8 mouse cellular contexts compared by ENCODE assay signal in the genomic region with DNA sequence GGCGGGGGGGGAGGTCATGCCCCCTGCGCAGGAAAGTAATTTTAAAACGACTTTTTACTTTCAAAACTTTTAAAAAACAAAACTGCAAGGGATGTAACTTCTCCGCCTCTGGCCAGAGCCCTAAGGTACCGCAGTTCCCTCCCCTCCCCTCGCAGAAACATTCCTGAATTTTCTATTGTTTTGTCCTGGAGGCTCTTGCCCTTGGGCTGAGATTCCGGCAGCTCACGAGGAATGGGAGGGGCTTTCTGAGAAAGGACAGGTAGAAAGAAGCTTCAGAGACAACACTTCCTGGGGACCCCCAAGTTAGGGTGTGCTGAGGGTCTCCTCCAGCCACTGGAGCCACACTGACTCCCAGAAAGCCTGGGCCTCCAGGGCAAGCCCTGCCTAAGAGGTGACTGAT. TPM values are rescaled to one million over a fixed set of nuclear protein-coding genes. Genes with fewer than 3 reads are reported as not detected.
DNase-seq lines count a peak whose midpoint lies in the region; ATAC-seq and TF ChIP-seq lines count a peak whose summit lies in the region.

No protein-coding gene starts in this region.

- no peak for DNase-seq in gastrocnemius, adult 2 months
- DNase-seq in gastrocnemius, postnatal 14 days: no peak
- no peak for DNase-seq in ovary, adult 18-20 months (ENCODE audit: low spot score)
- DNase-seq in frontal cortex, postnatal 25 days (ENCODE audit: low spot score in 2 of 2): no peak
- DNase-seq in left cerebral cortex, adult 11 months (ENCODE audit: low spot score): no peak

- H3K36me3 ChIP-seq in E14TG2a.4 (ENCODE audit: insufficient read depth, low read length): peaks cover 12% of the 10 kb centered on the region
- H3K36me3 ChIP-seq in forebrain, embryonic 15.5 days: no peaks in the 10 kb centered on the region
- H3K36me3 ChIP-seq in liver, embryonic 15.5 days (replicated peaks): 0 out of 2 replicates have a peak, but pooled peaks cover 2% of the 10 kb centered on the region

- WGBS in forebrain, embryonic 15.5 days: 16% methylated on average over 8 of the region's 8 CpGs
- 43% methylated on average over 8 of the region's 8 CpGs for WGBS in liver, embryonic 15.5 days (ENCODE audit: insufficient replicate concordance)

- peak overlapping the region; percentile 97 for H3K27ac ChIP-seq in gastrocnemius, adult 2 months
- no peak overlapping the region for H3K27ac ChIP-seq in forebrain, embryonic 15.5 days (replicated peaks)
- peak overlapping the region; percentile 54; the same call in 1 of the 2 replicates for H3K27ac ChIP-seq in liver, embryonic 15.5 days (replicated peaks)

- intact Hi-C loops in gastrocnemius, adult 2 months (cut with DNase I): no loop called here
- intact Hi-C loops in gastrocnemius, postnatal 14 days (cut with DNase I; ENCODE audit: low total_unique reads): no loop called here

- peaks cover 14% of the 10 kb centered on the region for H3K27me3 ChIP-seq in E14TG2a.4 (ENCODE audit: insufficient read depth, low read length)
- no peaks in the 10 kb centered on the region for H3K27me3 ChIP-seq in forebrain, embryonic 15.5 days
- H3K27me3 ChIP-seq in liver, embryonic 15.5 days: peaks cover 6% of the 10 kb centered on the region; the same call in 1 of the 2 replicates

- no peak overlapping the region for H3K9ac ChIP-seq in forebrain, embryonic 15.5 days (replicated peaks)
- H3K9ac ChIP-seq in liver, embryonic 15.5 days: peak overlapping the region; percentile 68

- no peak for TF ChIP-seq CTCF in gastrocnemius, adult 2 months (IDR thresholded peaks at IDR 0.05)
- TF ChIP-seq CTCF in E14TG2a.4 (conservative IDR thresholded peaks at IDR 0.05; ENCODE audit: low read length): no peak

- peaks cover 79% of the 10 kb centered on the region for H3K4me1 ChIP-seq in E14TG2a.4 (replicated peaks; ENCODE audit: low read depth, low read length)
- peaks cover 29% of the 10 kb centered on the region for H3K4me1 ChIP-seq in forebrain, embryonic 15.5 days
- peaks cover 52% of the 10 kb centered on the region for H3K4me1 ChIP-seq in liver, embryonic 15.5 days (replicated peaks)

- H3K4me3 ChIP-seq in gastrocnemius, adult 2 months: peak overlapping the region; percentile 85
- H3K4me3 ChIP-seq in E14TG2a.4 (replicated peaks; ENCODE audit: low read length): peak overlapping the region; percentile 87
- peak overlapping the region; percentile 44 for H3K4me3 ChIP-seq in forebrain, embryonic 15.5 days
- H3K4me3 ChIP-seq in liver, embryonic 15.5 days (replicated peaks): peak overlapping the region; percentile 78

- no peaks in the 10 kb centered on the region for H3K9me3 ChIP-seq in E14TG2a.4 (ENCODE audit: low read length)
- no peaks in the 10 kb centered on the region for H3K9me3 ChIP-seq in forebrain, embryonic 15.5 days
- H3K9me3 ChIP-seq in liver, embryonic 15.5 days (replicated peaks): no peaks in the 10 kb centered on the region

- H3K4me2 ChIP-seq in forebrain, embryonic 15.5 days (replicated peaks): peak overlapping the region; percentile 97
- H3K4me2 ChIP-seq in liver, embryonic 15.5 days: peak overlapping the region; percentile 97

- no peak for ATAC-seq in forebrain, embryonic 15.5 days (replicated peaks)
- no peak for ATAC-seq in liver, embryonic 15.5 days (ENCODE audit: insufficient read depth)

RNA-seq across cellular contexts. Expression of gene Parvb, which starts 0.8 kb away (rescaled TPM):
- total RNA-seq in gastrocnemius, adult 2 months (2021): 10 to 100 TPM; 48.4 to 63.3 TPM
- total RNA-seq in gastrocnemius, postnatal 14 days (2021): 10 to 100 TPM; 54.4 to 64.5 TPM
- 2.8 and 3.8 TPM in 2 replicates for polyA plus RNA-seq in forebrain, embryonic 15.5 days (2015; fragmentation: Nextera tagmentation; extraction: Ambion mirVana)
- polyA plus RNA-seq in liver, embryonic 15.5 days (2015; fragmentation: Nextera tagmentation; extraction: Ambion mirVana): 5.3 and 6.1 TPM in 2 replicates

RNA-seq across cellular contexts. Expression of gene Samm50, which starts 40.6 kb away (rescaled TPM):
- total RNA-seq in gastrocnemius, adult 2 months (2021): 100 to 1,000 TPM; 154 to 224 TPM
- total RNA-seq in gastrocnemius, postnatal 14 days (2021): 100 to 1,000 TPM; 178 to 203 TPM
- 83.1 and 89.2 TPM in 2 replicates for polyA plus RNA-seq in forebrain, embryonic 15.5 days (2015; fragmentation: Nextera tagmentation; extraction: Ambion mirVana)
- 68.0 and 71.0 TPM in 2 replicates for polyA plus RNA-seq in liver, embryonic 15.5 days (2015; fragmentation: Nextera tagmentation; extraction: Ambion mirVana)
